Mouse (Mus musculus) c-Kit-positive CD71-positive TER-119-negative erythroid progenitor cells, embryonic 14.5 days (primary cell): ENCODE results near the gene Slc4a8.
"Not testable (repeated sequence)": the region's sequence is repeated elsewhere in the genome, so short reads cannot be mapped to it uniquely, and the experiment has no call there.

Experiments used
- DNase-seq: peaks from one replicate; pipeline ENCODE4 v3.0.0-alpha.2; 2013; ENCODE audit warnings: low read depth

Gene Slc4a8

DNA sequence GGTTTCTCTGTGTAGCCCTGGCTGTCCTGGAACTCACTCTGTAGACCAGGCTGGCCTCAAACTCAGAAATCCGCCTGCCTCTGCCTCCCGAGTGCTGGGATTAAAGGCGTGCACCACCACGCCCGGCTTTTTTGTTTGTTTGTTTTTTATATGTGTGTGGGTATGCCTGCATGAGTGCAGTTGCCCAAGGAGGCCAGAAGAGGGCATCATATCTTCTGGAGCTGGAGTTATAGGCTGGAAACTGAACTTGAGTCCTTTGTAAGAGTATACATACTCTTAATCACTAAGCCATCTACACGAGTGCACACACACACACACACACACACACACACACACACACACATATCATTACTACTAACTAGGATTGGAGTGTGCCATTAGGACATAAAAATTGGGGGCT lies 12.3 kb downstream of the Slc4a8 start:
- DNase-seq = not testable (repeated sequence)

DNA sequence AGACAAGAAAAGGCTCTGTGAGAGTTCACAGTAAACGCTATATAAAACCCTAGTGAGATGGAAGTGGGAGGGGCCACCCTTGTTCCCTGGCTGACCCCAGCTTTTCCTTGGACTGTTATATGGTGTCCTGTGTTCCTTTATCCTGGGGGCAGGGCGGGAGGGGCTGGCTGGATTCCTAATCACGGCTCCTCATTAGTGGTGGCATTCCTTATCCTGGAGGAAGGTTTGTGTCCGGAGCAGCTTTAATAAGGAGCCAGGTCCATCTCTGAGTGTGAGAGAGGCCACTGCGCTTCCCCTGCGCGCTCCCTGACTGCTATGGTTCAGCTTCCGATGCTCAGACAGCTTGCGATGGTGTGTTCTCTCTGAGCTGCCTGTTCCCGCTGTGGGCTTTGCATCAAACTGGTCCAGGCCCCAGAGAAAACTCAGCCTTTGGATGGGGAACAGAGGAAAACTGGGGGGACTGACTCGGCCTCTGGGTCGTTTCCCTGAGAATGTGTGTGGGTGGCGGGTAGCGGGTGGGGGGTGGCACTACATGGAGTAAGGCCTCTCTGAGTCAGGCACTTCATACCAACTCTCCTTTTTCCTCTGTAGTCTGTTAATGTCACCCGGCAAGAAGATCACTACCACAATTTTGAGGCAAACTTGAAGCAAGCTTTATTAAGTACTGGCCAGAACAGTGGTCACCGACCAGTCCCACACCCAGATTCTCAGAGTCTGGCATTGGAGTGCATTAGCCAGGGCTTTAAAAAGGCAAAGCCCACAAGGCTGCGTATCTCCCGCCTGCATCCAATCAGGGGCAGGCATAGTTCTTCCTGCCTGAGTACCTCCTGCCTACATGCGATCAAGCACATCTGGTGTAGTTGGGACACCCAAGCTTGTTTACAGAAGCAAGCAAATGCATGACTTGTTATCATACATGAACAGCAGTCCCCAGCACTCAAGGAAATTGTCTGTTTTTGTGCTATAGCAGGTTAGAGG lies 13.9 kb downstream of the Slc4a8 start:
- no peak for DNase-seq

DNA sequence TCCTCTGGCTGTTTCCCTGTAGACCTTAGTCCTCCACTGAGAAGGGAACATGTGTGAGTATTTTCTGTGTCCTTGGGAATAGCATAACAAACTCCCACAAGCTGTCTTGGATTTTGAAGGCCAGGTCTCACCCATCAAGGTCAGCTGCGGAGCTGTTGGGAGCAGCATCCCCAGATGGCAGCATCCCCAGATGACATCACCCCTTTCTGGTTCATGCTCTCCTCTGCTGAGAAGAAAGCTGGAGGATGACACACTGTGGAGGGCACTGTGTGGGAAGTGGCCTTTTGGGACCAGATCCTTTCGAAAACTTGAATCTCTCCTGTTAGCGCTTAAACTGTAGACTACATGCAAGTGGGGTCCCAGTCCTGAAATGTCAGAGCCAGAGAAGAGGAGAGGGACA lies 14.9 kb downstream of the Slc4a8 start:
- DNase-seq = no peak

DNA sequence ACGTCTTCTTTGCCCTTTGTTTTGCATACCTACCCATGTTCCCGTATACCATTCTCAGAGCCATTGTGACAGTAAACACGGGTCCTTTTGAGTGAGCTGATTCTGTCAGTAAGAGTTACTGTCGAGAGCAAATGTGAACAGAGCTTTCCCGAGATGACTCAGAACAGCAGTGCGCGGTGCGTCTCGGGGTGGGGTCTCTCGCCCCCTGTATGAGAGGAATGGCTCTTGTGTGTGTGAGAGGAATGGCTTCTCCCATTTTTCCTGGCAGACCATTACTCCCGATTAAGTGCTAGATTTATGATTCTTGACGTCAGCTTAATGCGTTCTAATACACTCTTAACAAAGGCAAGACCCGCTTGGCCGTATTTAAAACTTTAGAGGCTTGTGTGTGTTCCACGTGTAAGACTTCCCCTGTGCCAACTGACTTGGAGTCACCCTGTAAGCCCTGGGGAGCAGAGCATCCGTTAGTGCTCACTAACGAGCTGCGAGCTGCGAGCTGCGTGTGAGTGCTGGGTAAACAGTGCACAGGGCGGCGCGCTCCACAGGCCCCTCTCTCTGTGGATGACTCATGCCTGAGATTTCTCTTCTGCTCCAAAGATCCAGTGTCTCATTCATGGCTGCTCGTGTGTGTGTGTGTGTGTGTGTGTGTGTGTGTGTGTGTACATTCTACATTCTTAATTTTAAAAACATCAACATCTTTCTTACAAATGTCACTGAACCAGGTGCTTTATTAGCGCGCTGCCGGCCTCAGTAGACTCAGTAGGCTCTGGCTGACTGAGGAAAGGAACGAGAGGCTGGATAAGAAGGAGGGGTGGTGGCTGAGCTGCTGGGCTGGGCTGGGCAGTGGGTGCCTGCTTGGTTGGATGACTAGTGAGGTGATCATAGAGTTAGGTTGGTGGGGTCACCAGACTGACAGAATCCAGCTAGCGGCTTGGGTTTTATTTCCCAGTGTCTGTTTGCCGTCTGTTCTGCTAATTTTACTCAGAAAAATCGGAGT lies 15.8 kb downstream of the Slc4a8 start:
- DNase-seq = no peak

DNA sequence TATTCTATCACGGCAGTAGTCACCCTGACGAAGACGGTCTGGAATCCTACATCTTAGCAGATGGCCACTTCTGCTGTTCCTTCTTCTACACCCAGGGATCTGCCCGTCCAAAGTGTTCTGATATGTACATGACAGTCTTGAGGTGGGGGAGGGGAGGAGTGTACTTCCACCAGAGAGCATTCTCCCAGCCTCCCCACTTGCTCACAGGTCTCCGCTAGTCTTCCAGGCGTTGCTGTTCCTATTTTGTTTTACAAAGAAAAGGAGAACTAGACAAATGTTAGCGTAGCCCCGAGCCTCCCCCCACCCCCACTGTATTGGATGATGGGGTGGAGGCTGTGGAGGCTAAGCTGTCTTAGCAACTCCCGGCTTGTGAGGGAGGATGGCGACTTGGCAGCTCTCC lies 18.3 kb downstream of the Slc4a8 start:
- DNase-seq = no peak

DNA sequence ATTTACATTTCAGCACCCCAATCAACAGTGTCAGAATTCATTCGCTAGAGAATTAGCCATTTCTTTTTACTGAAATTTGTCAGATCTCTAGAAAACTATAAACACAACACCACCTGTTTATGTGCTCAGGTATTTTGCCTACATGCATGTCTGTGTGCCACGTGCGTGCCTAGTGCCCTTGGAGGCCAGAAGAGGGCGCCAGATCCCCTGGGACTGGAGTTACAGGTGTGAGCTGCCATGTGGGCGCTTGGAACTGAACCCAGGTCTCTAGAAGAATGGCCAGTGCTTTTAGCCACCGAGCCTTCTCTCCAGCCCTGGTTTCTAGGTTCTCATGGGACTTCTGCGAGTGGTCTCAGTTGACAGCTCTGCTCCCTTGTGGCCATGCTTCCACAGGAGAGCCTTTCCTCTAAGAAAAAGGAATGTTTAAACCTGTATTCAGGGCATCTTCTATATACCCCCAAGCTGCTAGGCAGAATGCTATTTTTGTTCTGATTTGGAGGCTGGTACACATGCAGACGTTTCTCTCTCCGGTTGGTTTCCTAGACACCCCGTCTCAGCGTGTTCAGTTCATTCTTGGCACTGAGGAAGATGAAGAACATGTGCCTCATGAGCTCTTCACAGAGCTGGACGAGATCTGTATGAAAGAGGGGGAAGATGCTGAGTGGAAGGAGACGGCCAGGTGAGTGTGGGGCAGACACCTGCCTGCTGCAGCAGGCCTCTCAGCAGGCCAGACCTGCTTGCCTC lies 21.9 kb downstream of the Slc4a8 start:
- DNase-seq = no peak

DNA sequence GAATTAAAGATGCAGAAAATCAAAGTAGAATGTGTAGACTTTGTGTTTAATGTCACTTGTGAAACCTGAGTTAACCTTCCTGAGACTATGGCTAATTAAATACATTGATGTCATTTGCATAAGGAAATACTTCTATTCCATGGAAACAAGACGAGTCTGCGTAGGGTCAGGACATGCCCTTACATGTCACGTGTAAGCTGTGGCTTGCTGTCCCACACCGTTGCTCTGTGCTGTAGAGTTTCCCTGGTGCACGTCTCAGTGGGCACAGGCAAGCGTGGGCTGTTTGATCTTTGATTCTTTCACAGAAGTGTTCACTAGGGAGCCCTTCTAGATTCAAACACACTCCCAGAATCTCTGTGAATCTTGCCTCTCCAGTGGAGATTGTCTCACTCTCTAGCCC lies 28.7 kb downstream of the Slc4a8 start:
- DNase-seq = no peak

DNA sequence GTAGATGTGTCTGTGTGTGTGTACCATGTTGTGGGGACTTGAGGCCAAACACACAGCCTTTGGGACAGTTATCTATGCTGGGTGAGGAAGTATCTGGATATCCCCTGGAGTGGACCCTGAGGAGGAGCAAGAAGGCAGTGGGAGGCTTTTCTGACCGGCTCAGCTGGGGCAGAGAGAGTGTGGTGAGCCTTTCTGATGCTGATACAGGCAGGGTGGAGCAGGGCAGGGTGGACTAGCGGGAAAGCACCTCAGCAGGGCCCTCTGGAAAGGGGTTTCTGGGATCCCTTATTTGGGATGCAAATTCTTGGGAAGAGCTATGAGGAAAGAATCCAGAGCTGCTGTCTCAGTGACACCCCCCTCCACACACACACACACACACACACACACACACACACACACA lies 30.8 kb downstream of the Slc4a8 start:
- DNase-seq = no peak

DNA sequence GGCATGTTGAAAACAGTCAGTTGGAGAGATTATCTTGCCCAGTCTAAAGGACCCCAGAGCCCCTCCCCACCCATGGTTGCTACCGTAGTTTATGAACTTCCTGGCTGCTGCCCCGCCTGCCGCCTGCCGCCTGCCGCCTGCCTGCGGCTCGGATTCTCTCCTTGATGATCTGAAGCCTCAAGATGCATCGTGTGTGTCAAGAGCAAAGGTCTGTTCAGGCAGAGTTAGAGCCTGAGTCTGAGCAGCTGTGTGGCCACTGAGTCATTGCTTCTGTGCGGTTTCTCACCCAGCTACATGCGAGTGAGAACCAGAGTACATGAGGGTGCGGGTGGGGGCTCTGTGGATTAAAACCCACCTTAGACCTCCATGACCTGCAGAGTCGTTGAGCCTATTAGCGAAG lies 39.4 kb downstream of the Slc4a8 start:
- no peak for DNase-seq

DNA sequence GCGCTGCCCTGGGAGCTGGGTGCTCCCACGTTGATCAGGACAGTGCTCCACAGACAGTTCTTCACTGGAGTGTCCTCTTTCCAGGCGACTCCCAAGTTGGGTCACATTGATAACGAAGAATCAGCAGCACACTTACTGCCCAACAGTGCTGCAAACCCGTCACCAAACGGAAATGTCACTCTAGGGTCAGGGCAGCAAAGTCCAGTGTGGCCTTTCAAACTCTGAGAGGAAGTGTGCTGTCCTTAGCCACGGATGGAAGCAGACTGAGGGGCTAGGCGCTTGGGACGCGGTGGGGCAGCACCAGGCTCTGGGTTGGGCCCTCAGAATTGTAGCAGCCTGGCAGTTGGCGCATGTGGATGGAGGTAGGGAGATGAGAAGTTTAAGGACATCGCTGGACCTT lies 46.5 kb downstream of the Slc4a8 start:
- no peak for DNase-seq

DNA sequence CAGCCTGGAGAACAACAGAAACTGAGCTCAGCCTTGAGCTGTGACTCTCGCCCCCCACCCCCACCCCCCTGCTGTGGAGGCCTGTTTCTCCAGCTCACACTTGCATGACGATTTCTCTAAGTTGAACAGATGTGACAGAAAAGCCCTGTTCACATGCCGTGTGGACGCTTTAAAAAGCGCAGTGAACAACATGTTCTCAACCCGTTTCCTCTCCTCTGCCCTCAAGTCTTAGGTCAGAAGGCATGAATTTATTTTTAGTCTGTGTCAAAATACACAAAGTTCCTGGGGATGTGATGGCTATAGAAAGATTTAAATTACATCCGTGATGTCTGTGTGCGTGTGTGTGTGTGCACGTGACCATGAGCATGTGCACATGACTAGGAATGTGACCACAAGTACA lies 46.9 kb downstream of the Slc4a8 start:
- DNase-seq = no peak

DNA sequence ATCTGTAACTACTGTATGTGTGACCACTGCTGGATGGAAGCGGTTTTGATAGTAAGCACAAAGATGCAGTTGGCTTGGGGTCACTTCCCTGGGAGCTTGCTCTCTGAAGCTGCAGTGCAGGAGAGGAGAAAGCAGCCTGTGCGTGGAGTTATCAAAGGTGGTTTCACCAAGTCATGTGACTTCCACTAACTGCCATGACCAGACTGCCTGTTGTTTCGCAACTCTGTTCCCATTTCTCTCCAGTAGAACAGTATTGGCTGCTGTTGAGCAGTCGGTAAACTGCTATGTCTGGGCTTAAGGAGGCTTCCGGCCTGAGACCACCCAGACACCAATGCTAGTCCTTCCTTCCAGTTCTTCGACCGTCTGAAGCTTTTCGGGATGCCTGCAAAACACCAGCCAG lies 48.7 kb downstream of the Slc4a8 start:
- DNase-seq = no peak

DNA sequence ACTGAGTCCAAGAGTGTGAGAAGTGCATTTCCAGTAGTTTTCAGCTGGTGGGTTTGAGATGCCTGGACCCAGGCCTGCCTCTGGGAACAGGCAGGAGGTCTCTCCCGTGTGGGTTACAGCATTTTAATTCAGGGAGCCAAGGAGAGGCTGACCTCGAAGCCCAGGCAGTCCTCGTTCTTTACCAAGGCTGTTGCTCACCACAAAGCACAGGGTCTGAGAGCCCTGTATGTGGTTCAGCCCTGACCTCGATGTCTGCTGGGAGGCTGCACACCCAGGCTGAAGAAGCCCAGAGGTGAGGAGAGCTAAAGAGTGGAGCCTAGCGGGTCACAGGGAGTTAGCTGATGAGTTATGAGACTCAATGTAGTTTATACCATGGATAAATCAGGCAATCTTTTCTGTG lies 52.0 kb downstream of the Slc4a8 start:
- no peak for DNase-seq

DNA sequence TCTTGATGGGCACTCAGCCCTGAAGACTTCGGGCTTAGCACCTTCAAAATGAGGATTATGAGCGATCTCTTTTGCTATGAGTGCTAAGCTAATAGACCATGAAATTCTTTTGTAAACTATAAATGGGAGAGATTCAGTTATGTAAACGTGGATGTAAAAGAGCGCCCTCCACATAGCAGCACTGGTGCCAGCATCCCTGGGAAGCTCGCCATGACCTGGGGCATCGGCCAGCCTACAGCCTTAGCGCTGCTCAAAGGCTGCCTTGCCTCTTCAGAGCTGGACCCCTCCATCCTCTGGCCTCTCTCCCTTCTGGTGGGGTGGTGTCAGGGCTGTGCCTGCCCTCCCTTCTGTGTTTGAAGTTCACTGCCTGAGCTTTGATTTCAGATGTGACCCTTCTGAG lies 52.5 kb downstream of the Slc4a8 start:
- DNase-seq = no peak

DNA sequence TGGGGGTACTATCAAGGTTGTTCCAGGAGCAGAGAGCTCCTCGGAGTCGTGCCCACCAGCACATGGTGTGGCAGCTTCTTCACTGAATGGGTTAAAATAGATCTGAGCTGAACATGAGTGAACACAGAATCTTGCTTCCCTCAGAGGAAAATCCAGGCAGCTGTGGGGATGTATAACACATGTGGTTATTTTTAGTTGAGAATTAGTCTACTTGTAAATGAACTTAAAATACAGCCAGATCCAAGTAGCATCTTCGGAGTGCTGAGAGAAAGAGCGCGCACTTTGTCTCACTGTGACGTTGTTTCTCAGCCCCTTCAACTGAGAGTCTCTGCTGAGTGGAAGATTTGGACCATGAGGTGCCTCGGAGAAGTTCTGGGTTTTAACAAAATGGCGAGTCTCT lies 53.8 kb downstream of the Slc4a8 start:
- DNase-seq = no peak

DNA sequence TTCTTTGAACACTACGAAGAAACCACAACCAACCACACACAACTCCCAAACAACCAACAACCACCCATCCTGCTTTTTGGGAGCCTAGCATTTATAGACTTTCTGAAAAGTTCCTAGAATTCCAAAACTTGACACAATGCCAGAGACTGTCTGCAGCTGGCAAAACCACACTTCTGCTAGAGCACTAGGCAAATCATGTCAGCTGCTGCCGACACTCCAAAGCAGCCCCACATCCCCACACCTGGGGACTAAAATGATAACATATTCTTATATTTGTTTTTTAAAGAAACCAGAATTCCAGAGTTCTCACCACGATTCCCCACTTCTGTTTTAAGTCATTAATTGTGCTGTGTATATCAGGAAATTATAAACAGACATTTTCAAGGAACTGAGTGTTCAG lies 57.3 kb downstream of the Slc4a8 start:
- no peak for DNase-seq

DNA sequence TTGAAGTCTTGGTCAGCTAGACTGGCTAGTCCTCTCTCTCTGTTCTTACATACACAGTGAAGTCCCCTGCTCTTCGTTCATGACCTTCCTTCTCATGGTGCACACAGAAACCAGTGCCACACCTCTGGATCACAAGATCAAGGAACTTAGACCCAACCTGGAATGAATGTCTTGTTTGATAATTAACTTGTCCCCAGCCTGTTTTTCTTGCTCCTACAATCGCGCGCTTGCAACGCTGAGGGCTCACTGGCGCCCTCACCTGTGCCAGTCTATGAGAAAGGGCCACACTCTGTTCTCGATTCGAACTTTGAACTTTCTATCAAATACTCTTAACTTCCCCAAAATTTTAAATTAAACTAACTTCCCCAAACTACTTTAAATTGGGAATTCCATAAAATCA lies 60.3 kb downstream of the Slc4a8 start:
- no peak for DNase-seq

DNA sequence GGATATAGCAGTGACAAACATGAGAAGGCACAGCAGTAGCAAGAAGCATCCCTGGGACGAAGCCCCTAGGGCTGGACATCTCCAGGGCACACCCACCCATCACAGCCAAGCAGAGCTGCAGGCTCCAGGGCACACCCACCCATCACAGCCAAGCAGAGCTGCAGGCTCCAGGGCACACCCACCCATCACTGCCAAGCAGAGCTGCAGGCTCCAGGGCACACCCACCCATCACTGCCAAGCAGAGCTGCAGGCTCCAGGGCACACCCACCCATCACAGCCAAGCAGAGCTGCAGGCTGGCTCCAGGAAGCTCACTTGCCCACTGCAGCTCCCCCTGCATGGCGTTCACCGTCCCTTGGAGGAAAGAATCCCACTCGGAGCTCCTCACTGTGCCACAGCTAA lies 60.8 kb downstream of the Slc4a8 start:
- DNase-seq = not testable (repeated sequence)

DNA sequence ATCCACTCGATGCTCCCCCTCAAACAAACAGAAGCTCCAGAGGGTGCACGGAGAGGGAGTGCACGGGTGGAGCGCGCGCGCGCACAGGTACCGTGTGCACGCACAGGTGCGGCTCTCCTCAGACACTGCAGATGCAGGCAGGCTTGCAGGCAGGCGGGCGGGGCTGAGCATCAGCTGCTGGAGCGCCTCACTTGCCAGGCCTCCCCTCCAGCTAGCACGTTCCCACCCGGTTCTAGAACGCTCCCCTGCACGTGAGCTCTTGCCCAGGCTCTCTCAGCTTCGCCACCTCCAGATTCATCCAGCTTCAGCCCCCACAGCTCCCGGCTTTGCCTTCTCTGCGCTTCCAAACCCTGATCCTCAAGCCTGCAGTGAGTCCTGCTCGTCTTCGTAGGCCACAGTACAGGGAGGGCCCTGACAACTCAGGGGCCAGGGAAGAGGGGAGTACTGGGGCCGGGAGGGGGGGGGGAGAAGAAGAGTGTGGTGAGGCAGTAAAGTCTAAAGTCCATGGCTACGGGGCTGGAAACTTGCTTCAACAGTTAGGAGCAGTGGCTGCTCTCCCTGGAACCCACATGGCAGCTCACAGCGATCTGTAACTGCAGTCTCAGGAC lies 63.8 kb downstream of the Slc4a8 start:
- DNase-seq = no peak

DNA sequence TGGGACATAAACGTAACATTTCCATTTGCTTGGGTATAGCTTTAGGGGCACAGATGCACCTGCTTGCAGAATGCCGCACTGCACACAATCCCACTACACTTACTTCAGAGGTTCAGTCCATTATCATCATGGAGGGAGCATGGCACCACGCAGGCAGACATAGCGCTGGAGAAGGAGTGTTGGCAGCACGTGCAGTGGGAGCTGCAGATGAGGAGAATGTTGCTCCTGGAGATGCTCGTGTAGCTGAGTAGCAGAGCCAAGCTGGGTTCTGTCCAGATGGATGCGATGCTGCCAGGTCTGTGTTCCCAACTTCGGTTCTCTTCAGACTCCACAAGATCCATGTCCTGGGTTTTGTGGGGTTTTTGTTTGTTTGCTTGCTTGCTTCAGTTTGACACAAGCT lies 64.5 kb downstream of the Slc4a8 start:
- no peak for DNase-seq

DNA sequence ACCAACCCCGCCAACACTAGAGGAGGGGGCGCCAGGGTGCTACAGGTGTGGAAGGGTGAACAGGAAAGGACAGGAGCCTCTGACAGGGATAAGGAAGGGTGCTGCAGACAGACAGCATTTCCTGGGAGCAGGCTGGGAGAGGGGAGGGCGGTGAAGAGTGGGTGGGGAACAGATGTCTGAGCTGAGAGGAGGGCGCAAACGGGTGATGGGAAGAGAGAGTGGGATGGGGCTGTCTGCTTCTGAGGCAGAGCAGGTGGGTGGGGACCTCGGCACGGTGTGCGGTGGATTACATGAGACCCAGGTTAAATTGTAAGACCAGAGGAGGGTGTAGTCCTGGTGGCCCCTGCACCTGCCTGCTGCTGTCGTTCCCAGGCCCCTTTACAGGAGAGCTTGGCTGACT lies 68.2 kb downstream of the Slc4a8 start:
- no peak for DNase-seq

DNA sequence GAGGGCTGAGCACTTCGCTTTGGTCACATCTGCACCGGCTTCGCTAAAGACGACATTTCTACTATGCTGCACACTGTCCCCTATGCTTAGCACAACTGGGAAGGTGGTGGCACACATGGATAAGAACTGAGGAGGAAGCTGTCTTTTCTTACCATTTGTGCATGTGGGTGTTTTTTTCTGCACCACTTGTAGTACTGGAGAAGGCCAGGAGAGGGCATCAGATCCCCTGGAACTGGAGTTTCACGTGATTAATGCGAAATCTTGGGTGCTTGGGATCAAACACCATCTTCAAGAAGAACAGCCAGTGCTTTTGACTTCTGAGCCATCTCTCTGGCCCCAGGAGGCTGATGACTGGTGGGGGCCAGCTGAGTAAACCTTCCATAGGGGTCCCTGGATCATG lies 69.1 kb downstream of the Slc4a8 start:
- peak; percentile 5 for DNase-seq
